In genomic region chr5:30355114-30355513, GRCm38 (mm10) we compare ENCODE assay signal across 22 mouse cellular contexts.
DNase-seq lines count a peak whose midpoint lies in the region; ATAC-seq and TF ChIP-seq lines count a peak whose summit lies in the region.
"Had no signal": no experiment of that assay in that cellular context is flagged by ENCODE, and none has a peak within 500 bp of the region (broad histone marks: within the 10 kb centered on the region; RNA-seq: fewer than 3 reads in every experiment).

No protein-coding gene starts in this region.

- dilution Hi-C loops in CH12.LX (cut with MboI; ENCODE audit: extremely low pct_ligation_motif_present, extremely low pct_unique_long_range_greater_than_20kb, low sequenced_read_pairs): no loop called here

- DNase-seq in CD4-positive, CD25-positive, alpha-beta regulatory T cell, adult 2 months (ENCODE audit: low read depth, low spot score): peak; percentile 14
- peak; percentile 56 for DNase-seq in thymus, postnatal 14 days
- DNase-seq in thymus, postnatal 25 days: no peak
- DNase-seq in CH12.LX (ENCODE audit: extremely low read depth): no peak
- no peak for DNase-seq in natural killer cell, adult 2 months (ENCODE audit: low spot score in 2 of 2)
- DNase-seq: adrenal gland, postnatal 25 days; B cell, adult 2 months; cerebellum, adult 11 months; cerebellum, adult 18-20 months; cerebellum, adult 8-10 months; cerebellum, adult 9-11 months; cerebellum, postnatal 14 days; cerebellum, postnatal 36 days; embryo, embryonic 11 days had no signal

- in situ Hi-C loops in CH12.LX (cut with MboI; ENCODE audit: low pct_ligation_motif_present, low pct_unique_long_range_greater_than_20kb, low sequenced_read_pairs): no loop called here

- peaks cover 0 to 6% of the 10 kb centered on the region in 2 experiments; a peak in 2 of 4 replicates for H3K4me1 ChIP-seq in CH12.LX (ENCODE audit: control insufficient read depth in 1 of 2, insufficient read depth in 2 of 2)
- H3K4me1 ChIP-seq: embryonic facial prominence, embryonic 13.5 days; forebrain, embryonic 10.5 days; forebrain, embryonic 12.5 days had no signal

- no peak for TF ChIP-seq EP300 in CH12.LX (IDR thresholded peaks at IDR 0.05; ENCODE audit: low read length)

- TF ChIP-seq CTCF in CH12.LX (conservative IDR thresholded peaks at IDR 0.05 in 1 of 2, IDR thresholded peaks at IDR 0.05 in 1 of 2; ENCODE audit: low read depth in 2 of 2, low read length in 2 of 2): no peak

- H3K4me2 ChIP-seq in CH12.LX (ENCODE audit: insufficient read depth, low read depth, poor library complexity, severe bottlenecking): peak overlapping the region; percentile 6
- H3K4me2 ChIP-seq: embryonic facial prominence, embryonic 13.5 days; embryonic facial prominence, embryonic 15.5 days; forebrain, embryonic 12.5 days had no signal

- H3K36me3 ChIP-seq in CH12.LX (replicated peaks in 1 of 2; ENCODE audit: control insufficient read depth in 1 of 2, insufficient read depth in 1 of 2, low read length in 1 of 2): no peaks in the 10 kb centered on the region
- H3K36me3 ChIP-seq: embryonic facial prominence, embryonic 13.5 days; embryonic facial prominence, embryonic 15.5 days; forebrain, embryonic 10.5 days; forebrain, embryonic 12.5 days had no signal

- no peak for TF ChIP-seq RAD21 in CH12.LX (IDR thresholded peaks at IDR 0.05; ENCODE audit: low read depth, low read length)

- H3K79me2 ChIP-seq in CH12.LX (replicated peaks; ENCODE audit: control insufficient read depth, extremely low read depth, insufficient read depth, poor library complexity, severe bottlenecking): no peaks in the 10 kb centered on the region

- no peak overlapping the region for H3K9ac ChIP-seq in CH12.LX (ENCODE audit: insufficient read depth, low read depth)
- H3K9ac ChIP-seq: embryonic facial prominence, embryonic 13.5 days; embryonic facial prominence, embryonic 15.5 days; forebrain, embryonic 12.5 days had no signal

- no peaks in the 10 kb centered on the region for H3K9me3 ChIP-seq in CH12.LX (replicated peaks; ENCODE audit: low read length)
- H3K9me3 ChIP-seq: embryonic facial prominence, embryonic 13.5 days; embryonic facial prominence, embryonic 15.5 days; forebrain, embryonic 10.5 days; forebrain, embryonic 12.5 days had no signal

- no peak overlapping the region for H3K27ac ChIP-seq in CH12.LX (ENCODE audit: insufficient read depth, low read depth)
- H3K27ac ChIP-seq: embryonic facial prominence, embryonic 13.5 days; embryonic facial prominence, embryonic 15.5 days; forebrain, embryonic 10.5 days; forebrain, embryonic 12.5 days had no signal

- no peak for ATAC-seq in CD4-positive, CD25-positive, alpha-beta regulatory T cell, adult 4 months
- ATAC-seq: forebrain, embryonic 14.5 days; forebrain, embryonic 16.5 days had no signal

- H3K4me3 ChIP-seq in CH12.LX (replicated peaks in 1 of 3; ENCODE audit: low read depth in 2 of 3, low read length in 2 of 3, poor library complexity in 1 of 3): no peak overlapping the region
- H3K4me3 ChIP-seq: embryonic facial prominence, embryonic 13.5 days; embryonic facial prominence, embryonic 15.5 days; erythroblast, embryonic 14.5 days; forebrain, embryonic 10.5 days; forebrain, embryonic 12.5 days had no signal

- no peaks in the 10 kb centered on the region for H3K27me3 ChIP-seq in CH12.LX (replicated peaks)
- H3K27me3 ChIP-seq: embryonic facial prominence, embryonic 13.5 days; embryonic facial prominence, embryonic 15.5 days; forebrain, embryonic 12.5 days had no signal

- no peak for TF ChIP-seq POLR2A in CH12.LX (IDR thresholded peaks at IDR 0.05; ENCODE audit: low read depth, low read length)

TF ChIP-seq in CH12.LX, 34 proteins besides CTCF, POLR2A, EP300 and RAD21:
- TF ChIP-seq GABPA (IDR thresholded peaks at IDR 0.05; ENCODE audit: insufficient replicate concordance, low read depth, low read length): no peak
- TF ChIP-seq MXI1 (IDR thresholded peaks at IDR 0.05; ENCODE audit: low read depth, low read length): no peak
TF ChIP-seq in CH12.LX: peak in this region for 0.

Comparison
In these comparisons a context has a peak if more than half of its experiments do, and no peak if none do; other contexts are left out.
1. DNase-seq: peak in CD4-positive, CD25-positive, alpha-beta regulatory T cell, adult 2 months (single experiment) and thymus, postnatal 14 days (single experiment); none in thymus, postnatal 25 days (single experiment), CH12.LX (single experiment) and natural killer cell, adult 2 months (0 of 2).